Mouse (Mus musculus): ENCODE data around the gene 4931409K22Rik.

- TF ChIP-seq GATA1 (IDR thresholded peaks at IDR 0.05; ENCODE audit: borderline replicate concordance, low read length) (no peak), FLI1 (IDR thresholded peaks at IDR 0.05; ENCODE audit: low read length) (no peak)
These were observed 28.8 kb downstream of the 4931409K22Rik start for GRCm38 (mm10) chr5:24527780-24528179.

Measured in megakaryocyte, embryonic 14.5 days (primary cell).